Mouse (Mus musculus) embryo, embryonic 9.5 days (tissue): Measurements from ENCODE around the gene Tmem223.

ENCODE experiments used
- DNase-seq: peaks from one replicate; pipeline ENCODE4 v3.0.0-alpha.2; 2017; ENCODE audit errors: extremely low spot score

Tmem223 gene

GRCm38 (mm10) chr19:8745382-8745781, 25.4 kb upstream of the Tmem223 start:
- no peak for DNase-seq

GRCm38 (mm10) chr19:8747368-8747767, 23.4 kb upstream of the Tmem223 start:
- DNase-seq: no peak

- no peak for DNase-seq
Observed at GRCm38 (mm10) chr19:8755652-8756051, 15.1 kb upstream of the Tmem223 start.

GRCm38 (mm10) chr19:8756635-8757387, 14.0 kb upstream of the Tmem223 start, which contains the start of gene Nxf1:
TSS of gene Nxf1 (plus strand) at chr19:8757073.
- DNase-seq: peak; percentile 89

- DNase-seq: no peak
Observed at GRCm38 (mm10) chr19:8757471-8757998, 13.3 kb upstream of the Tmem223 start.

GRCm38 (mm10) chr19:8758899-8759298, 11.9 kb upstream of the Tmem223 start:
- DNase-seq: no peak

- no peak for DNase-seq
Observed at GRCm38 (mm10) chr19:8760757-8761156, 10.0 kb upstream of the Tmem223 start.

- no peak for DNase-seq
Observed at GRCm38 (mm10) chr19:8763276-8763675, 7.5 kb upstream of the Tmem223 start.

GRCm38 (mm10) chr19:8765562-8765961, 5.2 kb upstream of the Tmem223 start:
- no peak for DNase-seq

- no peak for DNase-seq
Observed at GRCm38 (mm10) chr19:8772996-8773395, 2.2 kb downstream of the Tmem223 start.

- peak; percentile 31 for DNase-seq
Observed at GRCm38 (mm10) chr19:8773409-8773808, 2.6 kb downstream of the Tmem223 start.

GRCm38 (mm10) chr19:8774086-8774835, 3.5 kb downstream of the Tmem223 start, which contains the start of gene Tmem179b:
TSS of gene Tmem179b (minus strand) at chr19:8774467.
- DNase-seq: peak; percentile 99

- DNase-seq: no peak
Observed at GRCm38 (mm10) chr19:8774951-8775421, 4.2 kb downstream of the Tmem223 start.

GRCm38 (mm10) chr19:8786008-8786781, 15.4 kb downstream of the Tmem223 start, which contains the start of gene Taf6l:
TSS of gene Taf6l (minus strand) at chr19:8786417.
- DNase-seq: peak; percentile 90

GRCm38 (mm10) chr19:8788521-8788920, 17.7 kb downstream of the Tmem223 start:
- DNase-seq: no peak

- DNase-seq: no peak
Observed at GRCm38 (mm10) chr19:8789171-8789570, 18.4 kb downstream of the Tmem223 start.

GRCm38 (mm10) chr19:8790171-8790570, 19.4 kb downstream of the Tmem223 start:
- no peak for DNase-seq

GRCm38 (mm10) chr19:8798264-8798946, 27.6 kb downstream of the Tmem223 start, which contains the start of gene Polr2g:
TSS of gene Polr2g (minus strand) at chr19:8798577.
- DNase-seq: peak; percentile 88

GRCm38 (mm10) chr19:8798947-8799315, 28.1 kb downstream of the Tmem223 start:
- no peak for DNase-seq

- peak; percentile 95 for DNase-seq
Observed at GRCm38 (mm10) chr19:8802130-8802821, 31.5 kb downstream of the Tmem223 start, which contains the start of gene Zbtb3. TSS of gene Zbtb3 (plus strand) at chr19:8802555.
